Mouse (Mus musculus) right cerebral cortex, postnatal 4 days (tissue): ENCODE results near the gene Pacsin2.
"Not testable (repeated sequence)": the region's sequence is repeated elsewhere in the genome, so short reads cannot be mapped to it uniquely, and the experiment has no call there.

Source experiments
- DNase-seq: peaks from one replicate; pipeline ENCODE4 v3.0.0-alpha.2; 2022

Gene Pacsin2

GRCm38 (mm10) chr15:83419562-83419961 lies 44.8 kb downstream of the Pacsin2 start:
- DNase-seq, result no peak

- no peak for DNase-seq
Observed at GRCm38 (mm10) chr15:83418685-83419084, 45.7 kb downstream of the Pacsin2 start.

GRCm38 (mm10) chr15:83417916-83418315 lies 46.5 kb downstream of the Pacsin2 start:
- DNase-seq, result no peak

GRCm38 (mm10) chr15:83417407-83417806 lies 47.0 kb downstream of the Pacsin2 start:
- no peak for DNase-seq

GRCm38 (mm10) chr15:83415391-83415790 lies 49.0 kb downstream of the Pacsin2 start:
- DNase-seq, result no peak

GRCm38 (mm10) chr15:83411616-83412015 lies 52.8 kb downstream of the Pacsin2 start:
- no peak for DNase-seq

- DNase-seq, result no peak
Observed at GRCm38 (mm10) chr15:83410735-83411134, 53.7 kb downstream of the Pacsin2 start.

- no peak for DNase-seq
Observed at GRCm38 (mm10) chr15:83410270-83410669, 54.1 kb downstream of the Pacsin2 start.

GRCm38 (mm10) chr15:83408692-83409442 lies 55.5 kb downstream of the Pacsin2 start:
- DNase-seq, result no peak

- no peak for DNase-seq
Observed at GRCm38 (mm10) chr15:83408216-83408615, 56.2 kb downstream of the Pacsin2 start.

- no peak for DNase-seq
Observed at GRCm38 (mm10) chr15:83407502-83407901, 56.9 kb downstream of the Pacsin2 start.

- DNase-seq, result not testable (repeated sequence)
Observed at GRCm38 (mm10) chr15:83405866-83406265, 58.5 kb downstream of the Pacsin2 start.

GRCm38 (mm10) chr15:83404008-83404407 lies 60.4 kb downstream of the Pacsin2 start:
- no peak for DNase-seq

- DNase-seq, result no peak
Observed at GRCm38 (mm10) chr15:83403016-83403415, 61.4 kb downstream of the Pacsin2 start.

GRCm38 (mm10) chr15:83392722-83393121 lies 71.7 kb downstream of the Pacsin2 start:
- no peak for DNase-seq

- DNase-seq, result no peak
Observed at GRCm38 (mm10) chr15:83387911-83388310, 76.5 kb downstream of the Pacsin2 start.

- DNase-seq, result no peak
Observed at GRCm38 (mm10) chr15:83383633-83384032, 80.8 kb downstream of the Pacsin2 start.

- DNase-seq, result no peak
Observed at GRCm38 (mm10) chr15:83383136-83383535, 81.3 kb downstream of the Pacsin2 start.

GRCm38 (mm10) chr15:83382467-83382866 lies 81.9 kb downstream of the Pacsin2 start:
- no peak for DNase-seq

GRCm38 (mm10) chr15:83377153-83377552 lies 87.3 kb downstream of the Pacsin2 start:
- DNase-seq, result no peak

GRCm38 (mm10) chr15:83375136-83375535 lies 89.3 kb downstream of the Pacsin2 start:
- peak; percentile 41 for DNase-seq

GRCm38 (mm10) chr15:83374076-83374475 lies 90.3 kb downstream of the Pacsin2 start:
- no peak for DNase-seq

GRCm38 (mm10) chr15:83368702-83369101 lies 95.7 kb downstream of the Pacsin2 start:
- not testable (repeated sequence) for DNase-seq

- no peak for DNase-seq
Observed at GRCm38 (mm10) chr15:83368261-83368660, 96.1 kb downstream of the Pacsin2 start.
